Mouse (Mus musculus): ENCODE measurements around the gene Sephs2. TPM values are rescaled to one million over a fixed set of nuclear protein-coding genes. Genes with fewer than 3 reads are reported as not detected.

Sephs2 gene
- total RNA-seq, 2 experiments from 2014 or later: 28.5 to 30.0 TPM

- no peak for DNase-seq
- intact Hi-C loops (cut with DNase I): no loop called here
Measured at GRCm38 (mm10) chr7:127243361-127243867, 30.4 kb downstream of the Sephs2 start.

- intact Hi-C loops (cut with DNase I): no loop called here
- DNase-seq: no peak
Measured at GRCm38 (mm10) chr7:127234777-127235176, 39.1 kb downstream of the Sephs2 start.

DNA sequence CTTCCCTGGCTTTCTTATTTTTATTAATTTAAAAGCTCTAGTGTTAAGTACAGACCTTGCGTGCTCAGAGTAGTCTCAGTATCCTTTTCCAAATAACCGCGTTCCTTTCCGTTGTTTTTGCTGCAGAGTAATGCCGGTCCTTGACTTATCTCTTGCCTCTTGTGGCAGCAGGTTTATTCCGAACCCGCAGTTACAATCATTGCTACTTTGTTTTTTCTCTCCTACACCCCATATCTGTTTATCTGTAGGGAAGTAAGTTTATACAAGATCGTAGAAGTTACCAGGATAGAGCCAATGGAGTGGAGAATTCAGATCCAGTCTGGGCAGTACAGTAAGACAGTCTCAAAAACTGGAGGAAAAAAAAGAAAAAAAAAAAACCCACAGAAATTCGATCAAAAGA lies 40.1 kb downstream of the Sephs2 start:
- DNase-seq: no peak
- intact Hi-C loops (cut with DNase I): no loop called here

DNA sequence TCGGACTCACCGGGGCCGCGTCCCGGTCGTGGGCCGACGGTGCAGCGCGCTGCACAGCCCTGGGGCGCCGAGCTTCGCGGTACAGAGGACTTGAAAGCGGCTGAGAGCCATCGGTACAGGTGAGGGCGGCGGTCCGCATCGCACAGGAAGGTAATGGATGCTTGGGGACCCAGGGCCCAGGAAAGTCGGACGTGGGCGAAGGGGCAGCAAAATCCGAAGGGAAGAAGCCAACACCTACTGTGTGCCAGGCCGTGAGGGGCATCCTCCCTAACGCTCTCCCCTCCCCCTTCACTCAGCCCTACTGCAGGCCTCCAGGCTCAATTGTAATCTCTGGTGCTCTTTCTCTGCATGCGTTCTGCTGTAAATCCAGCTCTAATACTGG lies 40.5 kb downstream of the Sephs2 start:
- no peak for DNase-seq
- intact Hi-C loops (cut with DNase I): no loop called here

DNA sequence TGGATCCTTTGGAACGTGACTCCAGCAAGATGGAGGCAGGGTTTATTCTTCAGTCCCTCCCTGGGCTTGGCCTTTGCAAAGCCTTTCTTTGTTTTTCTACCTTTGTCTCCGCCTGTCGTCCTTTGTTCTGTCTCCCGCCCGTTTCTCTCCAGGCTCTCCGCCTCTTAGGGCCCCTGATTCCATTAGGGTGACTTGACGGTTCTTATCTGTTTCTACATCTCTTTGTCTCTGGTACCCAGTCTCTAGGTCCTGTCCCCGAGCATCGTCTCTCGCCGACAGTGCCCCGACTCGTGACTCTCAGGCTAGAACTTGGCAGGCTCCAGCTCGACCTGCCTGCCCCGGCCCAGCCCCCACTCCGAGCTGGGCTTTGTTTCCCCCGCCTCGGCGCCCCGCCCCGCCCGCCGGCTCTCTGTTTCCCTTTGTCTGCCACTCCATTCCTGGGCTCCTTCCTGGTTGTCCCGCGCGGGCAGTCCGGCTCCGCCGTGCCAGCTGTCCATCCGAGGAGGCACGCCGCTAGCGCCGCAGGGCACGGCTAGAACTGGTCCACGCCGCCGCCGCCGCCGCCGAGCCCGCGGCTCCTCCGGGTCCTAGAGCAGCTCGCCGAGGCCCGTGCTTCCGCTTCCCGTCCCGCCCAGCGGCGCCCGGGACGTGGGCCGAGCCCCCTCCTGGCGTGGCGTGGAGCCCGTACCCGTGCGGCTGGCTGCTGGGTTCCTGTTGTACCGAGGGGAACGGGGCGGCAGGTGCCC lies 41.1 kb downstream of the Sephs2 start, which contains the start of the genes Zfp553 and Sept1:
Gene Zfp553 (plus strand): TSS at position 440 of the 746 bp plus-strand sequence.
Gene Sept1 (minus strand): TSS at position 509 of the 746 bp plus-strand sequence.
- DNase-seq: peak; percentile 70 to 80
- intact Hi-C loops (cut with DNase I): no loop called here

DNA sequence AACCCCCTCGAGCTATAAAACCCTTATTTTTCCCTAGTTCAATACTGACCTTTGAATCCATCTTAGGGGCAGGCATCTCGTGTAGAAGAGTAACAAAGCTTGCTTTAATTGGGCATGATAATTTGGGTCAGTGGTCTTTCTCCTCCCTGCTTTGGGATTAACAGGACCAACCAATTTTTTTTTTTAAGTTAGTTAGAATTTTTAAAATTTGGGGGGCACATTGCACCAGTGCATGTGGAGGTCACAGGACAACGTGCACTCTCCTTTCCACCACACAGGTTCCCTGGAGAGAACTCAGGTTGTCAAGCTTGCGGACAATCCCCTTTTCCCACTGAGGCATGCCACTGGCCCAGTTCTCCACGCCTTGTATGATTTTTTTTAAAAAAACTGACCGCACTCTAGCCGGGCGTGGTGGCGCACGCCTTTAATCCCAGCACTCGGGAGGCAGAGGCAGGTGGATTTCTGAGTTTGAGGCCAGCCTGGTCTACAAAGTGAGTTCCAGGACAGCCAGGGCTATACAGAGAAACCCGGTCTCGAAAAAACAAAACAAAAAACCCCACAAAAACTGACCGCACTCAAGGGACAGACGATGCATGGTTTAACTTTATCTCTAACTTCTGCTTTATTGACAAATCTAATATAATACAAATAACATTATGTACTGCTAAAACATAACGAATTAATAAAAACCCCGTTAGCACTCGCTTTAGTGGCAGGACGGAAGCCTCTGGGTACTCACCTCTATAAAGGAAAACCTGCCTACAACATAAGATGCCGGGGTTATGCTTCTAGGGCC lies 41.8 kb downstream of the Sephs2 start:
- intact Hi-C loops (cut with DNase I): no loop called here
- no peak for DNase-seq

GRCm38 (mm10) chr7:127231376-127231775 lies 42.5 kb downstream of the Sephs2 start:
- intact Hi-C loops (cut with DNase I): no loop called here
- DNase-seq: no peak

DNA sequence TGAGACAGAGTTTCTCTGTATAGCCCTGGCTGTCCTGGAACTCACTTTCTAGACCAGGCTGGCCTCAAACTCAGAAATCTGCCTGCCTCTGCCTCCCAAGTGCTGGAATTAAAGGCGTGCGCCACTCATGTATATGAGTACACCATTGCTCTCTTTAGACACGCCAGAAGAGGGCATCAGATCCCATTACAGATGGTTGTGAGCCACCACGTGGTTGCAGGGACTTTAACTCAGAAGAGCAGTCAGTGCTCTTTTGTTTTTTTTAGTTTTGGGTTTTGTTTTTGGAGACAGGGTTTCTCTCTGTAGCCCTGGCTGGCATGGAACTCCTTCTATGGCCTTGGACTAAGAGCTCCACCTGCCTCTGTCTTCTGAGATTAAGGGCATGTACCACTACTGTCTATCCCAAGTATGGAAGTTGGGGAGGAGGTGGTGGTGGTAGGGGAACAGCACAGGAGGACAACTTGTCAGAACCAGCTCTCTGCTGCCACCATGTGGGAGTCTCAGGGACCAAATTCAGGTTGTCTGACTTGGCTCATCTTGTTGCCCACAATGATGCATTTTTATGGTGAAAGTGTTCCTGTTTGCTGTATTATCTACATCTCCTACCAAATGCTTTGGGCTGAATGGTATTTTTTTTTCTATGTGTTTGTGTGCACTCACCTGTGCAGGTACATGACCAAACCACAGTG lies 45.1 kb downstream of the Sephs2 start:
- intact Hi-C loops (cut with DNase I): no loop called here
- peak; percentile 63 to 75 for DNase-seq

- intact Hi-C loops (cut with DNase I): no loop called here
- DNase-seq: no peak
Measured at GRCm38 (mm10) chr7:127225147-127225995, 48.5 kb downstream of the Sephs2 start.

DNA sequence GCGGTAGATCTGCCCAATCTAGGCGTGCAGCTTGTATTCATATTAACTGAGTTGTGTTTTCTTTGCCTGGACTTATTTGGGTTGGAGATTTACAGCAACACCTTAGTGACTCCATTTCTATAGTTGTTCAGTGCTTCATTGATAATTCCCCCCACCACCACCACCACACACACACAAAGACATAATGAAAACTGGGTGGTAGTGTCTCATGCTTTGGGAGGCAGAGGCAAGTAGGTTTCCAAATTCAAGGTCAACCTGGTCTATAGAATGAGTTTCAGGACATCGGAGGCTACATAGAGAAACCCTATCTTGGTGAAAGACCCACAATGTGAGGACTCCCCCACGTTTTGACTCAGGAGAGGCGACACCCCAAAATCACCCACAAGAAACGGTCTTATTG lies 49.2 kb downstream of the Sephs2 start:
- intact Hi-C loops (cut with DNase I): no loop called here
- DNase-seq: no peak

- intact Hi-C loops (cut with DNase I): no loop called here
- DNase-seq: no peak
Measured at GRCm38 (mm10) chr7:127223515-127224478, 50.1 kb downstream of the Sephs2 start.

DNA sequence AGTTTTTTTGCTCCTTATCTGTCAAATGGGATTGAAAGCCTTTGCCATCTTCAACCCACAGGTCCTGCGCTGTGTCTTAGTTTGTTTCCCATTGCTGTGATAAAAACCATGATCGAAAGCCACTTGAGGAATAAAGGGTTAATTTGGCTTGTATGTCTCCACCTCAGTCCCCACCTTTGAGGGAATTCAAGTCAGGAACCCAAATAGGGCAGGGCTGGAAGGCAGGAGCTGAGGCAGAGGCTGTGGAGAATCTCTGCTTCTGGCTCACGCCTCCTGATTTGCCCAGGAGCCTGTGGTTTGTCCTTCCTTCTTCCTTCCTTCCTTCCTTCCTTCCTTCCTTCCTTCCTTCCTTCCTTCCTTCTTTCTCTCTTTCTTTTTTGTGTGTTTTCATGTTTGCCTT lies 50.7 kb downstream of the Sephs2 start:
- intact Hi-C loops (cut with DNase I): no loop called here
- no peak for DNase-seq

Other genes with a start within 250 kb of the Sephs2 start
- gene Maz, start 247.0 kb downstream of the Sephs2 start, total RNA-seq (2021): 10 to 100 TPM; 69.8 to 76.4 TPM
- gene Kif22, start 231.6 kb downstream of the Sephs2 start, total RNA-seq (2021): 1 to 10 TPM in 1 of 2 experiments, under 1 TPM in 1; 0.79 to 1.4 TPM
- not detected for gene Zg16, start 186.7 kb downstream of the Sephs2 start, total RNA-seq (2021)
- under 1 TPM; 0.41 to 0.69 TPM for gene AI467606, start 182.7 kb downstream of the Sephs2 start, total RNA-seq (2021)
- gene Qprt, start 151.8 kb downstream of the Sephs2 start, total RNA-seq (2021): under 1 TPM; 0.15 to 0.76 TPM
- under 1 TPM; 0.07 to 0.26 TPM for gene Spn, start 136.2 kb downstream of the Sephs2 start, total RNA-seq (2021)
- gene Cd2bp2, start 78.0 kb downstream of the Sephs2 start, total RNA-seq (2021): 10 to 100 TPM; 24.1 to 28.0 TPM
- 10 to 100 TPM; 25.4 to 31.3 TPM for gene Tbc1d10b, start 65.6 kb downstream of the Sephs2 start, total RNA-seq (2021)
- over 10,000 TPM; 37,212 to 46,634 TPM for gene Mylpf, start 65.2 kb downstream of the Sephs2 start, total RNA-seq (2021)
- 1 to 10 TPM; 3.6 to 4.2 TPM for gene Zfp553, start 41.0 kb downstream of the Sephs2 start, total RNA-seq (2021)
- 1 to 10 TPM; 1.4 to 2.4 TPM for gene Sept1, start 40.9 kb downstream of the Sephs2 start, total RNA-seq (2021)
- 10 to 100 TPM; 16.4 to 16.8 TPM for gene Zfp771, start 29.8 kb downstream of the Sephs2 start, total RNA-seq (2021)
- gene Dctpp1, start 13.3 kb downstream of the Sephs2 start, total RNA-seq (2021): 10 to 100 TPM; 26.8 to 29.1 TPM
- gene Itgal, start 22.2 kb upstream of the Sephs2 start, total RNA-seq (2021): under 1 TPM; 0.27 to 0.79 TPM
- 10 to 100 TPM; 29.4 to 30.7 TPM for gene Zfp768, start 71.5 kb upstream of the Sephs2 start, total RNA-seq (2021)
- 1 to 10 TPM; 1.6 to 3.2 TPM for gene Zfp747, start 102.0 kb upstream of the Sephs2 start, total RNA-seq (2021)
- gene 9130019O22Rik, start 113.1 kb upstream of the Sephs2 start, total RNA-seq (2021): 1 to 10 TPM; 1.3 to 2.0 TPM
- gene E430018J23Rik, start 119.6 kb upstream of the Sephs2 start, total RNA-seq (2021): 1 to 10 TPM; 1.3 to 2.6 TPM
- 1 to 10 TPM in 1 of 2 experiments, under 1 TPM in 1; 0.89 to 2.1 TPM for gene Zfp764, start 132.8 kb upstream of the Sephs2 start, total RNA-seq (2021)
- 1 to 10 TPM; 1.3 to 1.7 TPM for gene Zfp688, start 148.0 kb upstream of the Sephs2 start, total RNA-seq (2021)
- gene Zfp689, start 175.1 kb upstream of the Sephs2 start, total RNA-seq (2021): under 1 TPM; 0.69 to 0.87 TPM
- gene Prr14, start 185.6 kb upstream of the Sephs2 start, total RNA-seq (2021): 10 to 100 TPM; 14.7 to 19.3 TPM
- 10 to 100 TPM; 15.0 to 24.6 TPM for gene Fbrs, start 205.1 kb upstream of the Sephs2 start, total RNA-seq (2021)
- gene Srcap, start 237.9 kb upstream of the Sephs2 start, total RNA-seq (2021): 10 to 100 TPM; 43.7 to 51.0 TPM
- gene Gm42715, start 245.5 kb upstream of the Sephs2 start, total RNA-seq (2021): 1 to 10 TPM; 4.2 to 5.4 TPM

All from gastrocnemius, postnatal 36 days (tissue).